Comparison of ENCODE assay signal across 10 mouse cellular contexts in genomic region chr1:78864351-78864750, GRCm38 (mm10). TPM values are rescaled to one million over a fixed set of nuclear protein-coding genes. Genes with fewer than 3 reads are reported as not detected.
DNase-seq lines count a peak whose midpoint lies in the region; ATAC-seq and TF ChIP-seq lines count a peak whose summit lies in the region.
"Had no signal": no experiment of that assay in that cellular context is flagged by ENCODE, and none has a peak within 500 bp of the region (broad histone marks: within the 10 kb centered on the region; RNA-seq: fewer than 3 reads in every experiment).

No protein-coding gene starts in this region.

- WGBS in limb, embryonic 13.5 days = 53% methylated on average over 6 of the region's 6 CpGs
- 63% methylated on average over 6 of the region's 6 CpGs for whole genome bisulfite sequencing in limb, embryonic 10.5 days
- 74% methylated on average over 6 of the region's 6 CpGs for WGBS in hindbrain, embryonic 13.5 days
- WGBS in liver, embryonic 11.5 days = 63% methylated on average over 6 of the region's 6 CpGs

- no peaks in the 10 kb centered on the region for H3K27me3 ChIP-seq in limb, embryonic 13.5 days
- no peaks in the 10 kb centered on the region for H3K27me3 ChIP-seq in limb, embryonic 10.5 days (ENCODE audit: low read depth, poor library complexity, severe bottlenecking)
- no peaks in the 10 kb centered on the region for H3K27me3 ChIP-seq in hindbrain, embryonic 13.5 days
- no peaks in the 10 kb centered on the region for H3K27me3 ChIP-seq in liver, embryonic 11.5 days (replicated peaks; ENCODE audit: control insufficient read depth, insufficient read depth, low read length)
- H3K27me3 ChIP-seq: neural tube, embryonic 12.5 days had no signal

- H3K36me3 ChIP-seq in limb, embryonic 13.5 days = no peaks in the 10 kb centered on the region
- no peaks in the 10 kb centered on the region for H3K36me3 ChIP-seq in limb, embryonic 10.5 days
- H3K36me3 ChIP-seq in hindbrain, embryonic 13.5 days = no peaks in the 10 kb centered on the region
- no peaks in the 10 kb centered on the region for H3K36me3 ChIP-seq in liver, embryonic 11.5 days (ENCODE audit: control insufficient read depth, insufficient read depth, low read length)
- H3K36me3 ChIP-seq: neural tube, embryonic 12.5 days had no signal

- H3K9ac ChIP-seq in limb, embryonic 13.5 days = no peak overlapping the region
- no peak overlapping the region for H3K9ac ChIP-seq in hindbrain, embryonic 13.5 days
- H3K9ac ChIP-seq in liver, embryonic 11.5 days (ENCODE audit: low read depth, low read length) = no peak overlapping the region
- H3K9ac ChIP-seq: neural tube, embryonic 12.5 days had no signal

- peaks cover 6% of the 10 kb centered on the region; the same call in 1 of the 2 replicates for H3K4me1 ChIP-seq in limb, embryonic 13.5 days
- no peaks in the 10 kb centered on the region for H3K4me1 ChIP-seq in limb, embryonic 10.5 days
- H3K4me1 ChIP-seq in hindbrain, embryonic 13.5 days (replicated peaks) = no peaks in the 10 kb centered on the region; the same call in 1 of the 2 replicates
- no peaks in the 10 kb centered on the region for H3K4me1 ChIP-seq in liver, embryonic 11.5 days (replicated peaks; ENCODE audit: control insufficient read depth, insufficient read depth, low read length)
- H3K4me1 ChIP-seq: neural tube, embryonic 12.5 days had no signal

- TF ChIP-seq CTCF in gastrocnemius, adult 2 months (IDR thresholded peaks at IDR 0.05) = no peak

- no peaks in the 10 kb centered on the region for H3K9me3 ChIP-seq in limb, embryonic 13.5 days
- no peaks in the 10 kb centered on the region for H3K9me3 ChIP-seq in limb, embryonic 10.5 days (replicated peaks)
- no peaks in the 10 kb centered on the region for H3K9me3 ChIP-seq in hindbrain, embryonic 13.5 days
- no peaks in the 10 kb centered on the region for H3K9me3 ChIP-seq in liver, embryonic 11.5 days (ENCODE audit: control insufficient read depth, low read length)
- H3K9me3 ChIP-seq: neural tube, embryonic 12.5 days had no signal

- H3K27ac ChIP-seq in limb, embryonic 13.5 days = peak overlapping the region; percentile 63; the same call in 1 of the 2 replicates
- no peak overlapping the region for H3K27ac ChIP-seq in limb, embryonic 10.5 days
- peak overlapping the region; percentile 74 for H3K27ac ChIP-seq in gastrocnemius, adult 2 months
- H3K27ac ChIP-seq in hindbrain, embryonic 13.5 days = no peak overlapping the region
- H3K27ac ChIP-seq in liver, embryonic 11.5 days (ENCODE audit: low read depth, low read length) = no peak overlapping the region
- H3K27ac ChIP-seq: neural tube, embryonic 12.5 days had no signal

- H3K4me2 ChIP-seq in limb, embryonic 13.5 days (replicated peaks) = no peak overlapping the region
- no peak overlapping the region for H3K4me2 ChIP-seq in hindbrain, embryonic 13.5 days
- H3K4me2 ChIP-seq in liver, embryonic 11.5 days = no peak overlapping the region
- H3K4me2 ChIP-seq: neural tube, embryonic 12.5 days had no signal

- intact Hi-C loops in gastrocnemius, adult 2 months (cut with DNase I) = no loop called here
- intact Hi-C loops in heart, postnatal 25 days (cut with DNase I) = loop anchor here (5.0 kb wide), 1 partner anchor 42 kb away; no protein-coding TSS in a partner anchor

- H3K4me3 ChIP-seq in limb, embryonic 13.5 days = no peak overlapping the region
- no peak overlapping the region for H3K4me3 ChIP-seq in limb, embryonic 10.5 days
- H3K4me3 ChIP-seq in gastrocnemius, adult 2 months = no peak overlapping the region
- no peak overlapping the region for H3K4me3 ChIP-seq in hindbrain, embryonic 13.5 days
- no peak overlapping the region for H3K4me3 ChIP-seq in liver, embryonic 11.5 days (ENCODE audit: low read depth, low read length)
- H3K4me3 ChIP-seq: neural tube, embryonic 12.5 days had no signal

- ATAC-seq in limb, embryonic 13.5 days (ENCODE audit: low FRiP score, low read depth) = no peak; the same call in 1 of the 2 replicates
- ATAC-seq in hindbrain, embryonic 13.5 days (ENCODE audit: low FRiP score) = no peak
- ATAC-seq in liver, embryonic 11.5 days (replicated peaks; ENCODE audit: low FRiP score) = no peak

- no peak for DNase-seq in limb, embryonic 10.5 days (ENCODE audit: low spot score)
- DNase-seq in gastrocnemius, adult 2 months = peak; percentile 58
- DNase-seq in heart, postnatal 25 days (ENCODE audit: low spot score) = peak; percentile 38
- peak; percentile 30 for DNase-seq in lung, postnatal 10 days
- no peak for DNase-seq in Muller cell, postnatal 12 days (ENCODE audit: inconsistent ontology term)
- DNase-seq in liver, embryonic 11.5 days (ENCODE audit: low spot score) = no peak
- DNase-seq: thymus, postnatal 4 days had no signal

RNA-seq across cellular contexts. Expression of gene Kcne4, which starts 47.8 kb away (rescaled TPM):
- 13.2 and 13.5 TPM in 2 replicates for polyA plus RNA-seq in limb, embryonic 13.5 days (2015; fragmentation: Nextera tagmentation; extraction: Ambion mirVana)
- polyA plus RNA-seq in limb, embryonic 10.5 days (2016; fragmentation: Nextera tagmentation; extraction: Ambion mirVana) = 0.16 and 0.90 TPM in 2 replicates
- 1 to 10 TPM in 1 of 2 experiments, under 1 TPM in 1; 0.61 to 1.3 TPM for total RNA-seq in gastrocnemius, adult 2 months (2021)
- 1 to 10 TPM; 1.2 to 2.1 TPM for total RNA-seq in heart, postnatal 25 days (2021)
- polyA plus RNA-seq in hindbrain, embryonic 13.5 days (2015; fragmentation: Nextera tagmentation; extraction: Ambion mirVana) = 2.4 TPM in 2 replicates
- 0.32 and 0.44 TPM in 2 replicates for polyA plus RNA-seq in liver, embryonic 11.5 days (2014; fragmentation: Nextera tagmentation; extraction: Ambion mirVana)

Comparison
In these comparisons a context has a peak if more than half of its experiments do, and no peak if none do; other contexts are left out.
1. H3K27ac ChIP-seq: peak in limb, embryonic 13.5 days (single experiment) and gastrocnemius, adult 2 months (single experiment); none in limb, embryonic 10.5 days (single experiment), hindbrain, embryonic 13.5 days (single experiment) and liver, embryonic 11.5 days (single experiment).
2. DNase-seq: peak in gastrocnemius, adult 2 months (single experiment), heart, postnatal 25 days (single experiment) and lung, postnatal 10 days (single experiment); none in limb, embryonic 10.5 days (single experiment), Muller cell, postnatal 12 days (single experiment) and liver, embryonic 11.5 days (single experiment).